ENCODE assay signal across 11 mouse cellular contexts in genomic region chr11:19987756-19988091, GRCm38 (mm10).
DNase-seq lines count a peak whose midpoint lies in the region; ATAC-seq lines count a peak whose summit lies in the region.
"Had no signal": no experiment of that assay in that cellular context is flagged by ENCODE, and none has a peak within 500 bp of the region (broad histone marks: within the 10 kb centered on the region; RNA-seq: fewer than 3 reads in every experiment).

No protein-coding gene starts in this region.

- WGBS in liver, embryonic 12.5 days (ENCODE audit: insufficient replicate concordance), result 37% methylated on average over 9 of the region's 9 CpGs

- peak overlapping the region; percentile 53 for H3K4me2 ChIP-seq in liver, embryonic 12.5 days
- H3K4me2 ChIP-seq: hindbrain, embryonic 15.5 days had no signal

- H3K4me3 ChIP-seq in megakaryocyte, embryonic 14.5 days (replicated peaks), result peak overlapping the region; percentile 91
- H3K4me3 ChIP-seq in liver, embryonic 12.5 days, result no peak overlapping the region
- H3K4me3 ChIP-seq: hindbrain, embryonic 15.5 days had no signal

- H3K9me3 ChIP-seq in megakaryocyte, embryonic 14.5 days, result no peaks in the 10 kb centered on the region
- H3K9me3 ChIP-seq in liver, embryonic 12.5 days (replicated peaks), result no peaks in the 10 kb centered on the region
- H3K9me3 ChIP-seq: hindbrain, embryonic 15.5 days had no signal

- H3K36me3 ChIP-seq in megakaryocyte, embryonic 14.5 days (replicated peaks; ENCODE audit: low read length), result peaks cover 42% of the 10 kb centered on the region
- no peaks in the 10 kb centered on the region for H3K36me3 ChIP-seq in liver, embryonic 12.5 days
- H3K36me3 ChIP-seq: hindbrain, embryonic 15.5 days had no signal

- H3K4me1 ChIP-seq in megakaryocyte, embryonic 14.5 days, result peaks cover 98% of the 10 kb centered on the region
- H3K4me1 ChIP-seq in liver, embryonic 12.5 days, result peaks cover 92% of the 10 kb centered on the region

- H3K27me3 ChIP-seq in megakaryocyte, embryonic 14.5 days (replicated peaks), result no peaks in the 10 kb centered on the region
- H3K27me3 ChIP-seq in liver, embryonic 12.5 days (replicated peaks), result no peaks in the 10 kb centered on the region
- H3K27me3 ChIP-seq: hindbrain, embryonic 15.5 days had no signal

- no peak overlapping the region for H3K9ac ChIP-seq in liver, embryonic 12.5 days
- H3K9ac ChIP-seq: hindbrain, embryonic 15.5 days had no signal

- H3K27ac ChIP-seq in liver, embryonic 12.5 days, result peak overlapping the region; percentile 78; the same call in 1 of the 2 replicates

- no peak for ATAC-seq in megakaryocyte, adult 5-6 weeks (ENCODE audit: poor library complexity, severe bottlenecking)
- no peak for ATAC-seq in liver, embryonic 12.5 days

- peak; percentile 53 for DNase-seq in embryo, embryonic 10 days (ENCODE audit: low spot score)
- DNase-seq in embryo, embryonic 11 days, result no peak
- peak; percentile 77 for DNase-seq in yolk sac, embryonic 10.5 days (ENCODE audit: low spot score)
- DNase-seq in gastrocnemius, postnatal 4 days (ENCODE audit: low spot score in 2 of 2), result no peak
- DNase-seq in layer of hippocampus, adult 18-20 months (ENCODE audit: low spot score in 2 of 2), result no peak
- DNase-seq: adrenal gland, postnatal 36 days; cerebellum, adult 9-11 months had no signal

Comparison
In these comparisons a context has a peak if more than half of its experiments do, and no peak if none do; other contexts are left out.
1. DNase-seq: peak in embryo, embryonic 10 days (single experiment) and yolk sac, embryonic 10.5 days (single experiment); none in embryo, embryonic 11 days (single experiment), gastrocnemius, postnatal 4 days (0 of 2) and layer of hippocampus, adult 18-20 months (0 of 2).